Comparison of ENCODE assay signal across 8 mouse cellular contexts in genomic region chr8:36016321-36017114, GRCm38 (mm10).
DNase-seq lines count a peak whose midpoint lies in the region; ATAC-seq and TF ChIP-seq lines count a peak whose summit lies in the region.
"Had no signal": no experiment of that assay in that cellular context is flagged by ENCODE, and none has a peak within 500 bp of the region (broad histone marks: within the 10 kb centered on the region; RNA-seq: fewer than 3 reads in every experiment).

No protein-coding gene starts in this region.

- no peaks in the 10 kb centered on the region for H3K27me3 ChIP-seq in forebrain, embryonic 16.5 days (replicated peaks; ENCODE audit: control insufficient read depth, insufficient read depth, low read length)
- no peaks in the 10 kb centered on the region for H3K27me3 ChIP-seq in lung, embryonic 14.5 days (ENCODE audit: insufficient read depth, low read length)
- no peaks in the 10 kb centered on the region for H3K27me3 ChIP-seq in splenic B cell, adult 2 months (ENCODE audit: control insufficient read depth, insufficient read depth, low read length, poor library complexity, severe bottlenecking)

- no peak for TF ChIP-seq CTCF in lung, embryonic 14.5 days (IDR thresholded peaks at IDR 0.05; ENCODE audit: low read depth)

- 42% methylated on average over 20 of the region's 20 CpGs for WGBS in forebrain, embryonic 16.5 days
- 64% methylated on average over 20 of the region's 20 CpGs for WGBS in lung, embryonic 14.5 days

- peak; percentile 39 for ATAC-seq in forebrain, embryonic 16.5 days
- ATAC-seq in lung, embryonic 14.5 days (ENCODE audit: insufficient read depth), result peak; percentile 49

- peak overlapping the region; percentile 3; the same call in 1 of the 2 replicates for H3K27ac ChIP-seq in forebrain, embryonic 16.5 days (ENCODE audit: low read length)
- no peak overlapping the region for H3K27ac ChIP-seq in lung, embryonic 14.5 days (ENCODE audit: low read depth)

- 0 out of 2 replicates have a peak overlapping the region, but pooled peaks have one; percentile 6 for H3K4me2 ChIP-seq in forebrain, embryonic 16.5 days (ENCODE audit: low read length)
- no peak overlapping the region for H3K4me2 ChIP-seq in lung, embryonic 14.5 days

- H3K36me3 ChIP-seq in forebrain, embryonic 16.5 days (ENCODE audit: control insufficient read depth, insufficient read depth), result no peaks in the 10 kb centered on the region
- no peaks in the 10 kb centered on the region for H3K36me3 ChIP-seq in lung, embryonic 14.5 days (ENCODE audit: insufficient read depth)
- H3K36me3 ChIP-seq in splenic B cell, adult 2 months (ENCODE audit: control insufficient read depth, insufficient read depth, low read length, poor library complexity, severe bottlenecking), result no peaks in the 10 kb centered on the region

- DNase-seq in spleen, postnatal 36 days (ENCODE audit: low spot score in 2 of 2), result peak; percentile 10 to 17
- DNase-seq in spleen, postnatal 14 days (ENCODE audit: low spot score in 2 of 2), result no peak
- DNase-seq in lung, embryonic 14.5 days, result peak; percentile 67
- DNase-seq in splenic B cell, adult 2 months (ENCODE audit: low read depth, low spot score), result peak; percentile 46
- no peak for DNase-seq in adrenal gland, adult 18-20 months (ENCODE audit: low spot score in 2 of 2)
- DNase-seq in thymus, adult 18-20 months, result no peak
- DNase-seq: heart, postnatal 10 days had no signal

- no peaks in the 10 kb centered on the region for H3K9me3 ChIP-seq in forebrain, embryonic 16.5 days (ENCODE audit: control insufficient read depth, low read length)
- no peaks in the 10 kb centered on the region for H3K9me3 ChIP-seq in lung, embryonic 14.5 days (ENCODE audit: low read depth, low read length)

- H3K4me1 ChIP-seq in forebrain, embryonic 16.5 days (replicated peaks; ENCODE audit: control insufficient read depth, insufficient read depth, low read length), result peaks cover 39% of the 10 kb centered on the region
- 0 out of 2 replicates have a peak, but pooled peaks cover 6% of the 10 kb centered on the region for H3K4me1 ChIP-seq in lung, embryonic 14.5 days (ENCODE audit: insufficient read depth)

- no peak overlapping the region for H3K9ac ChIP-seq in forebrain, embryonic 16.5 days (replicated peaks; ENCODE audit: low read depth, low read length)
- no peak overlapping the region for H3K9ac ChIP-seq in lung, embryonic 14.5 days

- no peak overlapping the region for H3K4me3 ChIP-seq in forebrain, embryonic 16.5 days (replicated peaks; ENCODE audit: low read length)
- no peak overlapping the region for H3K4me3 ChIP-seq in lung, embryonic 14.5 days (ENCODE audit: low read depth, low read length)

Comparison
In these comparisons a context has a peak if more than half of its experiments do, and no peak if none do; other contexts are left out.
1. DNase-seq: peak in spleen, postnatal 36 days (2 of 2), lung, embryonic 14.5 days (single experiment) and splenic B cell, adult 2 months (single experiment); none in spleen, postnatal 14 days (0 of 2), adrenal gland, adult 18-20 months (0 of 2) and thymus, adult 18-20 months (0 of 2).